Mouse (Mus musculus) megakaryocyte, embryonic 14.5 days (primary cell): ENCODE results near the gene Pkn1. TPM values are rescaled to one million over a fixed set of nuclear protein-coding genes. Genes with fewer than 3 reads are reported as not detected.

ENCODE experiments used
- H3K27me3 ChIP-seq: replicated peaks from 2 replicates; pipeline ENCODE3; 2012; ENCODE audit warnings: inconsistent platforms
- H3K36me3 ChIP-seq: replicated peaks from 2 replicates; pipeline ENCODE3; 2012; ENCODE audit warnings: low read length, inconsistent platforms, mixed read lengths
- H3K4me1 ChIP-seq: 2 replicates; pipeline ENCODE4 v1.6.1; 2012; ENCODE audit warnings: inconsistent platforms
- H3K4me3 ChIP-seq: replicated peaks from 2 replicates; pipeline ENCODE3; 2012; ENCODE audit warnings: moderate library complexity, mild to moderate bottlenecking, inconsistent platforms
- H3K9me3 ChIP-seq: 2 replicates; pipeline ENCODE4 v1.6.1; 2012; ENCODE audit warnings: inconsistent platforms
- FLI1 ChIP-seq: IDR thresholded peaks from 2 replicates; pipeline ENCODE4 v1.6.1; 2012; ENCODE audit warnings: low read length, inconsistent platforms, mixed read lengths
- GATA1 ChIP-seq: IDR thresholded peaks from 3 replicates; pipeline ENCODE4 v1.6.1; 2012; ENCODE audit warnings: mixed read lengths, low read length, inconsistent platforms, borderline replicate concordance
- polyA plus RNA-seq: library from polyadenylated mRNA; stranded (reverse); fragments of >175 nt; gene quantifications from 2 replicates; pipeline ENCODE4 v1.2.3, GENCODE M21; 2012; ENCODE audit warnings: low replicate concordance; ENCODE audit not compliant: insufficient read depth

Pkn1 gene
- polyA plus RNA-seq, 1 experiment: 73.0 TPM

- Histone ChIP-seq H3K36me3 (peaks cover 99% of the 10 kb centered on the region), H3K4me3 (no peak overlapping the region), H3K27me3 (no peaks in the 10 kb centered on the region), H3K4me1 (peaks cover 47% of the 10 kb centered on the region), H3K9me3 (0 out of 2 replicates have a peak, but pooled peaks cover 7% of the 10 kb centered on the region)
- TF ChIP-seq GATA1 (no peak), FLI1 (no peak)
These were observed 32.1 kb downstream of the Pkn1 start for GRCm38 (mm10) chr8:83666866-83667234.

- Histone ChIP-seq H3K27me3 (no peaks in the 10 kb centered on the region), H3K36me3 (peaks cover 99% of the 10 kb centered on the region)
These were observed 32.8 kb downstream of the Pkn1 start, which contains the start of gene Ptger1 for GRCm38 (mm10) chr8:83665969-83666865. Gene Ptger1 (plus strand): TSS chr8:83666678.

GRCm38 (mm10) chr8:83664931-83665625 is 33.9 kb downstream of the Pkn1 start:
- Histone ChIP-seq H3K4me3 (no peak overlapping the region), H3K27me3 (no peaks in the 10 kb centered on the region), H3K4me1 (peaks cover 56% of the 10 kb centered on the region), H3K9me3 (0 out of 2 replicates have a peak, but pooled peaks cover 7% of the 10 kb centered on the region), H3K36me3 (peaks cover 99% of the 10 kb centered on the region)
- no peak for TF ChIP-seq FLI1
- TF ChIP-seq GATA1: no peak

More at GRCm38 (mm10) chr8:83665969-83666865, 32.8 kb downstream of the Pkn1 start, which contains the start of gene Ptger1:
- Histone ChIP-seq H3K9me3 (0 out of 2 replicates have a peak, but pooled peaks cover 7% of the 10 kb centered on the region), H3K4me1 (peaks cover 53% of the 10 kb centered on the region), H3K4me3 (no peak within 1 kb of the TSS)
- TF ChIP-seq FLI1 (no peak), GATA1 (no peak)

- peaks cover 61% of the 10 kb centered on the region for H3K4me1 ChIP-seq
- TF ChIP-seq FLI1 (no peak), GATA1 (no peak)
- no peaks in the 10 kb centered on the region for H3K27me3 ChIP-seq
- peaks cover 97% of the 10 kb centered on the region for H3K36me3 ChIP-seq
- 0 out of 2 replicates have a peak, but pooled peaks cover 7% of the 10 kb centered on the region for H3K9me3 ChIP-seq
- H3K4me3 ChIP-seq: no peak overlapping the region
These were observed 34.9 kb downstream of the Pkn1 start for GRCm38 (mm10) chr8:83664096-83664495.

- Histone ChIP-seq H3K4me1 (peaks cover 71% of the 10 kb centered on the region), H3K4me3 (peak overlapping the region; percentile 47), H3K36me3 (peaks cover 94% of the 10 kb centered on the region), H3K9me3 (no peaks in the 10 kb centered on the region), H3K27me3 (no peaks in the 10 kb centered on the region)
- TF ChIP-seq FLI1 (no peak), GATA1 (no peak)
These were observed 36.6 kb downstream of the Pkn1 start for GRCm38 (mm10) chr8:83662421-83662826.

- no peaks in the 10 kb centered on the region for H3K9me3 ChIP-seq
- peaks cover 93% of the 10 kb centered on the region for H3K36me3 ChIP-seq
- H3K4me3 ChIP-seq: no peak overlapping the region
- TF ChIP-seq GATA1 (no peak), FLI1 (no peak)
- H3K4me1 ChIP-seq: peaks cover 74% of the 10 kb centered on the region
- no peaks in the 10 kb centered on the region for H3K27me3 ChIP-seq
These were observed 37.8 kb downstream of the Pkn1 start for GRCm38 (mm10) chr8:83660995-83661680.

GRCm38 (mm10) chr8:83660545-83660944 is 38.4 kb downstream of the Pkn1 start:
- no peaks in the 10 kb centered on the region for H3K27me3 ChIP-seq
- TF ChIP-seq GATA1 (no peak), FLI1 (no peak)
- no peaks in the 10 kb centered on the region for H3K9me3 ChIP-seq
- no peak overlapping the region for H3K4me3 ChIP-seq
- peaks cover 74% of the 10 kb centered on the region for H3K4me1 ChIP-seq
- H3K36me3 ChIP-seq: peaks cover 93% of the 10 kb centered on the region

- no peaks in the 10 kb centered on the region for H3K9me3 ChIP-seq
- peaks cover 68% of the 10 kb centered on the region for H3K36me3 ChIP-seq
- H3K4me1 ChIP-seq: peaks cover 83% of the 10 kb centered on the region
- H3K4me3 ChIP-seq: peak overlapping the region; percentile 84
- no peak for TF ChIP-seq FLI1
- TF ChIP-seq GATA1: no peak
- no peaks in the 10 kb centered on the region for H3K27me3 ChIP-seq
These were observed 42.3 kb downstream of the Pkn1 start for GRCm38 (mm10) chr8:83656484-83657246.

- peaks cover 62% of the 10 kb centered on the region for H3K36me3 ChIP-seq
- H3K27me3 ChIP-seq: no peaks in the 10 kb centered on the region
- TF ChIP-seq FLI1: no peak
- TF ChIP-seq GATA1: no peak
- peak overlapping the region; percentile 15 for H3K4me3 ChIP-seq
- peaks cover 78% of the 10 kb centered on the region for H3K4me1 ChIP-seq
- H3K9me3 ChIP-seq: no peaks in the 10 kb centered on the region
These were observed 42.9 kb downstream of the Pkn1 start for GRCm38 (mm10) chr8:83656043-83656442.
